Comparison of ENCODE assay signal across 12 mouse cellular contexts in genomic region chr2:50942741-50943140, GRCm38 (mm10).
DNase-seq lines count a peak whose midpoint lies in the region; ATAC-seq and TF ChIP-seq lines count a peak whose summit lies in the region.
"Had no signal": no experiment of that assay in that cellular context is flagged by ENCODE, and none has a peak within 500 bp of the region (broad histone marks: within the 10 kb centered on the region; RNA-seq: fewer than 3 reads in every experiment).

No protein-coding gene starts in this region.

- no peak overlapping the region for H3K4me3 ChIP-seq in stomach, postnatal 0 days (ENCODE audit: low read depth, low read length)
- H3K4me3 ChIP-seq: layer of hippocampus, adult 2 months had no signal

- no peak for TF ChIP-seq CTCF in stomach, postnatal 0 days (IDR thresholded peaks at IDR 0.05; ENCODE audit: low read depth)

- no peak overlapping the region for H3K9ac ChIP-seq in stomach, postnatal 0 days (ENCODE audit: low read length)

- peak; percentile 7 for DNase-seq in adrenal gland, postnatal 25 days
- no peak for DNase-seq in adrenal gland, adult 2 months
- peak; percentile 11 for DNase-seq in lung, postnatal 36 days
- no peak for DNase-seq in lung, postnatal 14 days
- DNase-seq in heart, adult 8-10 months (ENCODE audit: low spot score), result peak; percentile 62
- no peak for DNase-seq in stomach, postnatal 0 days (ENCODE audit: low spot score)
- no peak for DNase-seq in frontal cortex, postnatal 14 days (ENCODE audit: low spot score in 2 of 2)
- DNase-seq in thymus, postnatal 14 days, result no peak
- DNase-seq: cerebellum, adult 8-10 months had no signal

- no peaks in the 10 kb centered on the region for H3K4me1 ChIP-seq in stomach, postnatal 0 days (replicated peaks; ENCODE audit: control insufficient read depth, insufficient read depth)

- no peak overlapping the region for H3K4me2 ChIP-seq in stomach, postnatal 0 days (replicated peaks; ENCODE audit: low read depth)
- H3K4me2 ChIP-seq: liver, embryonic 11.5 days had no signal

- 76% methylated on average over 11 of the region's 11 CpGs for WGBS in stomach, postnatal 0 days

- H3K36me3 ChIP-seq in stomach, postnatal 0 days (ENCODE audit: control insufficient read depth, insufficient read depth, low read length), result no peaks in the 10 kb centered on the region

- H3K9me3 ChIP-seq in stomach, postnatal 0 days (ENCODE audit: control insufficient read depth, low read length), result no peaks in the 10 kb centered on the region

- 0 out of 2 replicates have a peak overlapping the region, but pooled peaks have one; percentile 4 for H3K27ac ChIP-seq in stomach, postnatal 0 days (replicated peaks)
- H3K27ac ChIP-seq: hindbrain, postnatal 0 days; layer of hippocampus, adult 2 months had no signal

- no peak for TF ChIP-seq EP300 in stomach, postnatal 0 days (optimal IDR thresholded peaks at IDR 0.05)

- no peak for ATAC-seq in stomach, postnatal 0 days (ENCODE audit: low FRiP score, low TSS enrichment)
- ATAC-seq: hindbrain, postnatal 0 days had no signal

- H3K27me3 ChIP-seq in stomach, postnatal 0 days (ENCODE audit: control insufficient read depth, insufficient read depth, low read length), result no peaks in the 10 kb centered on the region

Comparison
In these comparisons a context has a peak if more than half of its experiments do, and no peak if none do; other contexts are left out.
1. DNase-seq: peak in adrenal gland, postnatal 25 days (single experiment), lung, postnatal 36 days (single experiment) and heart, adult 8-10 months (single experiment); none in adrenal gland, adult 2 months (single experiment), lung, postnatal 14 days (single experiment), stomach, postnatal 0 days (single experiment), frontal cortex, postnatal 14 days (0 of 2) and thymus, postnatal 14 days (single experiment).